Mouse (Mus musculus): Measurements from ENCODE around the gene Shd. TPM values are rescaled to one million over a fixed set of nuclear protein-coding genes. Genes with fewer than 3 reads are reported as not detected.
A peak's percentile ranks its signal among the peaks of the same experiment; 100 is the strongest.

Gene Shd
- total RNA-seq, 4 experiments from 2014 or later: 24.3 to 29.0 (median 26.8) TPM

DNA sequence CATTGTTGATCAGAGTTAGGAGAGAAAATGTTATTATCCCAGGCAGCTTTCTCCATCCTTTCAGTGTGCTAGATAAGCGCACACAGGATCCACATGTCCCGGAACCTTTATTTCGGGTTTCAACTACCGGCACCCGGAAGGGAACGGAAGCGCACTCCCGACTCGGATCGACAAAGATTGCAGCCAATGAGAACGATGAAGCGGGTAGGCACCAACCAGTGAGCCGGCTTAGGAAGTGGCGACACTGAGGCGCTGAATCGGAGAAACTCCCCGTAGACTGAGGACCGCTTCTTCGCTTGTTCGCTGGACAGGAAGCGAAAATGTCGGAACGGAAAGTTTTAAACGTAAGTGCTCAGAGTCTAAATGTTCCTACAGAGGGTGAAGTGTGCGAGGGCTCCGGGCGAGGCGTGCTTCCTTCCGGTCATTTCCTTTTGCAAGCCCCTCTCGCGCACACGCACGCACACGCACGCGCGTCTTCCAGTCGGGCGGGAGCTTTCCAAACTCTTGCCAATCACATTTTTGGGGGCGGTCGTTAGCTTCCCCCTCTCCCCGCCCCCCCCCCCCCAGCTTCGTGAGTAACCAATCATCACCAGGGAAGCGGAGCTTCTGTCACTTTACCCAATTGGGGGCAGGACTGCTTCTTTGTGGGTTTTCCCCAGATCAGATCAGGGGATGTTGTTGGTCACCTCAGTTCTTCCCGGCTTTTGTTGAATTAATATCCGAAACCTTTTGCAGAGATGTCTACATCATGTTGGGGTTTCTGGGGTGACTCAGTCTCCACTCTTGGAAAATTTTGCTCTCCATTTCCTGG lies 11.1 kb upstream of the Shd start, which contains the start of gene Yju2:
TSS of gene Yju2 (plus strand) at position 182 of the 811 bp plus-strand sequence.
- peak; percentile 94 to 96 for DNase-seq (ENCODE audit: low spot score in 2 of 2)

DNA sequence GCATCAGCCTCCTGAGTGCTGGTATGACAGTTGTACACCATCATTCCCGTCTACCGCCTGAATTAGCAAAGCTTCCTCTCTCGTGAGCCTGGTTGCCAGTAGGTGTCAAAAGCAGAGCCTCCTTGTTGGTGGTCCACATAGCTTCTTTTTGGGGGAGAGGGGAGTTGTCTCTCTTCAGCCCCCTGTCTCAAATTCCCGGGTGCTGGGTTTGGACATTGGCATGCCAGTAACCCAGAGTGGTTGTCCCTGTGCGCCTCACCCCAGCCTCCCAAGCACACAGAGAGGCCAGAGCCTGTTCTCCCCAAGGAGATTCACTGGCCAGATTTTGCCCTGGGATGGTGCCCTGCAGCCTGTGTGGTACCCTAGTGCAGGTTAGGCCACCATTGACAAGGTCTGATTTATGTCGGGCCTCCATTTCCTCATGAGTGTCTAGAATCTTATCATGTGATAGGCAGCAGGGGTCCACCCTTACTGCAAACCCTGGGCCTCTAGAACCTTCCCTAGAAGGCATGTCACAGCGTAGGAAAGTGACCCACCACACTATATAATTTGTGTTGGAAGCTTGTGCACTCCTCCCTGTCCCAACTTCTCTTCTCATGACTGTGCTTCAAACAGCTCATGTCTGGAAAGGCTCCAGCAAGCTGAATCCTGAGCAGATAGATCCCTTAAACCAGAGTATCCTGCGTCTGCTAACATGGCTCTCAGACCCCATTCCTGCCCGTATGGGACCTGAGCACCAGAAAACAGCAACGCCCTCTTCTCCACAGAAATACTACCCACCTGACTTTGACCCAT lies 10.1 kb upstream of the Shd start:
- peak in 1 of 2 experiments; percentile 25 for DNase-seq (ENCODE audit: low spot score in 2 of 2)

DNA sequence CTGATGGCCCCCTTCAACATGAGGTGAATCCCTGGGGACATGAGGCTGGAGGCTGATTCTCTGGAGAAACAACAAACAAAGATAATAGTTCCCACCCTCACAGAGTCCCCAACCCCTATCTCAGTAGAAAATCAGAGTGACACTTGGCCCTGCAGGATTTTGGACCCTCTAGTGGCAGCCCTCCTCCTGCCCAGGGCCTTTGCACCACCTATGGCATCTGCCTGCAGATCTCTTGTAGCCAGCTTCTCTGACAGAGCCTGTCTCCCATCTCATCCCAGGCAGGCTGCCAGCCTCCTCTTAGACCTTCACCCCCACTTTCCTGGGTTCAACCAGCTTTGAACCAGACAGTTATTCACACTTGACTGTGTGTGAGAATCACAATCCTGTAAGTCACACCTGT lies 9.5 kb upstream of the Shd start:
- DNase-seq (ENCODE audit: low spot score in 2 of 2): no peak

DNA sequence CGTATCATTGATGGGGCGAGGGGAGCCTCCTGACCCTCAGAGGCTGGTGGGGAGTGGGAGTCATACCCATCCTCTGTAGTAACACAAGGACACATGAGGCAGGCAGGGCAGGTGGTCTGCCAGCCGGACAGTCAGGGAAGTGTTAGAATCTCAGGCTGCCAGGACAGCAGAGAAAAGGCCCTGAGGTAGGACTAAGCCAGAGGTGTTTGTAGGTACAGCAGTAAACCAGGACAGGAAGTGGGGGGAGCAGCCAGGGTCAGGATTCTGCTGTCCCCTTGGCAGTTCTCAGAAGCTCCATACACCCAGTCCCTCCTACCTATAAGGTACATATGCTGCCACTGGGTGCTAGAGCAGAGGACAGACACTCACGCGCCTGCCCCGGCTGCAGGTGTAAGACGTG lies 8.6 kb upstream of the Shd start:
- peak in 1 of 2 experiments; percentile 17 for DNase-seq (ENCODE audit: low spot score in 2 of 2)

DNA sequence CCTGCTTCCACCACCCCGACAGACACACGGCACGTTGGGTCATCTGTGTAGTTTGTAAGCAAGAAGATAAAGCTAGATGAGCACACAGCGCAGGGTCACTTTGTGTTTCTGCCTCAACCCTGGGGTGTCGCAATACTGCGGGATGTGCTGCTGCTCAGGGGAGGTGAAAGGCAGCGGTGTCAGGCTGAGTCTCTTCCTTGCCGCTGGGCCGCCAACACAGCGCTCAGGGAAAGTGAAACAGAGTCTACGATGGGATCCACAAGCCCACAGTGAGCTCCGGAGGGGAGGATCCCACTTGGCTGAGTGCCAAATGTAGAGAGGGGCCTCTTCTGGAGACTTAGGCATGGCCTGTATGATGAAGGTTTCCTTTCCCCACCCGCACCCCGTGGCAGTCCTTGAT lies 7.1 kb upstream of the Shd start:
- no peak for DNase-seq (ENCODE audit: low spot score in 2 of 2)

DNA sequence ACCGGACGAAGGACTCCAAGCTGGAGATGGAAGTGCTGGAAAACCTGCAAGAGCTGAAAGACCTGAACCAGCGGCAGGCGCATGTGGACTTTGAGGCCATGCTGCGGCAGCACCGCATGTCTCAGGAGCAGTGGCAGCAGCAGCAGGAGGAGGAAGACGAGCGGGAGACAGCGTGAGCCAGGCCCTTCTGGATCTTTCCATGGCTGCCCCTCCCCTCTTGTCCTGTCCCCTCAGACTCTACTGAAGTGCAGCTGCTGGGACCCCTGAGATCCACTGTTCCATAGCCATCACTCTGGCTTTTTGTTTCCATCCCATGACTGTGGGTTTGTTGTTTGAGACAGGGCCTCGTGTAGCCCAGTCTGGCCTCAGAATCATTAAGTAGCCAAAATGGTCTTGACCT lies 5.8 kb upstream of the Shd start:
- DNase-seq (ENCODE audit: low spot score in 2 of 2): no peak

DNA sequence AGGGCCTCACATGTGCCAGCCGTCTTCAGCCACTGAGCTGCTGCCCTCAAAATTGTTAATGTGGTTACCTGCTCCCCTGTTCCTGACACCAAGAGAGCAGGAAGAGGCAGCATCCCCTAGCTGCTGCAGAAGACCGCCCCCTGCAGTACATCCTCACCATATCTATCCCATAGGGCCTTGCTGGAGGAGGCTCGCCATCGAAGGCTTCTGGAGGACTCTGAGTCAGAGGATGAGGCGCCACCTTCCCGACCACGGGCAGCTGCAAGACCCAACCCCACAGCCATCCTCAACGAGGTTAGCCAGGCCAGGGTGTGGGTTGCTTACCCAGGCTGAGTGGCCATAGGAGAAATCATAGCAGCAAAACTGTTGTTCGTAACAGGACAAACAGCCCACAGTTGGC lies 5.3 kb upstream of the Shd start:
- DNase-seq (ENCODE audit: low spot score in 2 of 2): no peak

DNA sequence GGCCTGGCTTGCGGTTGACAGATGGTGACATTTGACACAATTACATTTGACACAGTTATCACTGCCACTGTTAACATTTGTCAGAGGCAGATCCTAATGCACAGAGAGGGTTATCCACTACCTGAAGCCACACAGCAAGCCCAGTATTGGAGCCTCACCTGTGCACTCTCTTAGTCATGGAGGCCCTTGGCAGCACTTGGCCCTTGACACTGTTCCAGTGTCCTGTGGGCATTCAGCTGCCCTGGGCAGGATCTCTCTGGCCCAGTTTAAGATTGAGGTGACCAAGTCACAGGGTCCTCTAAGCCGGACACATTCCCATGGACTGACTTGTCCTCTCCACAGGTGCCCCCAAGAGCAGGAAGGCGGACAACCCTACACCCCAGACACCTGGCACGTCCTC lies 3.1 kb upstream of the Shd start:
- no peak for DNase-seq (ENCODE audit: low spot score in 2 of 2)

DNA sequence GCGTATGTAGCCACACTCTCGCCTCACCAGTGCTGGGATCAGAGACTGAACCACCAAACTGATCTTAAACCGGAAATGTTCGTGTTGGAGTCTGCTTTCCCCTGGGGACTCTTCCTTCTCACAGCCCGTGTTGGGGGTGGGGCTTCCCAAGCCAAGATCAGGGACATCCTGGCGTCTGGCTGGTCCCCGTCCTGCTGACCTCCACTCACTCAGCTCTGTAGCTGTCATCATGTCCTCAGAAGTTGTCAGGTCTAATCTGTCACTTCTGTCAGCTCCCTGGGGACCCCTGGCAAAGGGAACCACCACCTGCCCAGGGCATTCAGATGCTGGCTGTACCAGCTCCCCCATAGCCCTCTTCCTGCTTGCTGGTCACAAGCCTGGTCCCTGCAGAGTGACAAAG lies 2.1 kb upstream of the Shd start:
- DNase-seq (ENCODE audit: low spot score in 2 of 2): no peak

DNA sequence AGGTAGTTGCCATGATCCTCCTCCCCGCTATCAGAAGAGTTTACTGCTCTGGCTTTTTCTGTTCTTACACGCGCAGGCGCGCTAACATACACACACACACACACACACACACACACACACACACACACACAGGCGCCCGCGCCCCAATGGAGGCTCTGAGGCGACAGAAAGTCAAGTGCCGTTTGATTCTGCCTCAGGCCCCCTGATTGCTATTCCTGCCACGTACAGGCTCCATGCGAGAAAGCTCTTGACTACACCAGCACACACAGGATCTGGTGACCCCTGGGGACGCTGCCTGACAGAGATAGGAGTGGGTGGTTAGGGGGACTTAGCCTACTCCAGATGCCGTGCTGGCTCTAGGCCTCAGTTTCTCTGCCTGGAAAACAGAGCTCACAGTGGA lies 707 bp upstream of the Shd start:
- DNase-seq (ENCODE audit: low spot score in 2 of 2): no peak

DNA sequence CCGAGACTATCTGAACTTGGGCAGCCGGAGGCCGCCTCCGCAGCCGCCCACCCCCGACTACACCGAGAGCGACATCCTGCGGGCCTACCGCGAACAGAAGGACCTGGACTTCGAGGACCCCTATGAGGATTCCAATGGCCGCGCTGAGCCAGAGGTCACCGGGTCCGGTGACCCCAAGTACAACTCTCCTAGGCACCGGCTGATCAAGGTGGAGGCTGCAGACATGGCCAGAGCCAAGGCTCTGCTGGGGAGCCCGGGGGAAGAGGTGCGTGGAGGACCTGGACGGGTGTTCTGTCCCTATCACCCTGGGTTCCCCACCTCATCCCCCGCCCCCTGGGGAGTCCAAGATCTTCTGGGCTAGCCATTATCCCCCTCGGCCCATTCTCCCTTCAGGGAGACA lies 1.2 kb downstream of the Shd start:
- DNase-seq (ENCODE audit: low spot score in 2 of 2): no peak

DNA sequence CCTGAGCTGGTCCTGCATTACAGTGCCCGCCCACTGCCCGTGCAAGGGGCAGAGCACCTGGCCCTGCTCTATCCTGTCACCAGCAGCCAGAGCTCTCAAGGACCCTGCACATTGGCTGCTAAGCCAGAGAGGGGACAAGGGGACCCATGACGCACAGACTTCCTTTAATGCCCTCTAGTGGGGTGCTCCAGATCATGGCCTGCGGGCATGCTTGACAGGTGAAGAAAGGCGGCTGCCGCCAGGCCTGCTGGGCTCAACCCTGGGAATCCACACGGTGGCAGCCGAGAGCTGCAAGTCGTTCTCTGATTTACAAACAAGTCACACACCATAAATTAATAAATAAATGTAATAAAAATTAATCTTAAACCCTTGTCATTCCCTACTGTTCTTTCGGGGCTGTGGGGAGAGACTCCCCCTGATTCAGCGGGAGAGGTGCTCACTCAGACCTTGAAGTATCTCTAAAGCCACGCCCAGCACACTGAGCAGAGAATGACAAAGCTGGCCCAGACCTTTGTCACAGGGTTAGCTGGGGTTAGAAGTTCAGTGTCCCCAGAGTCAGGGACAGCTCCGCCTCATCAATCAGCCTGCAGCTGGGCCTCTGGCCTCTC lies 6.1 kb downstream of the Shd start:
- peak in 1 of 2 experiments; percentile 70 for DNase-seq (ENCODE audit: low spot score in 2 of 2)

DNA sequence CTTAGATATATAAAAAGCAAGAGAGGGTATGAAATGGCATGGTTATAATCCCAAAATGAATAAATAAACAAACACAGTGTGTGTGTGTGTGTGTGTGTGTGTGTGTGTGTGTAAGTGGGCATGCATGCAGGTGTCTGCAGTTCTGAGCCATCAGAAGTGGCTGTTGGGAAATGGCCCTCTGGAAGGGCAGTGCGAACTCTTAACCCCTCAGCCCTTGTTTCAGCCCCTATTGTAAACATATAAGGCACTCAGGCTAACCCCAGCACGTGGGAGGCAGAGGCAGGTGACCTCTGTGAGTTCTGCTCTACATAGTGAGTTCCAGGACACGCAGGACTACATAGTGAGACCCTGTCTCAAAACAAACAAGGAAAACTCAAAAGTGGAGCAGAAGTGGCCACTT lies 7.0 kb downstream of the Shd start:
- DNase-seq (ENCODE audit: low spot score in 2 of 2): no peak

DNA sequence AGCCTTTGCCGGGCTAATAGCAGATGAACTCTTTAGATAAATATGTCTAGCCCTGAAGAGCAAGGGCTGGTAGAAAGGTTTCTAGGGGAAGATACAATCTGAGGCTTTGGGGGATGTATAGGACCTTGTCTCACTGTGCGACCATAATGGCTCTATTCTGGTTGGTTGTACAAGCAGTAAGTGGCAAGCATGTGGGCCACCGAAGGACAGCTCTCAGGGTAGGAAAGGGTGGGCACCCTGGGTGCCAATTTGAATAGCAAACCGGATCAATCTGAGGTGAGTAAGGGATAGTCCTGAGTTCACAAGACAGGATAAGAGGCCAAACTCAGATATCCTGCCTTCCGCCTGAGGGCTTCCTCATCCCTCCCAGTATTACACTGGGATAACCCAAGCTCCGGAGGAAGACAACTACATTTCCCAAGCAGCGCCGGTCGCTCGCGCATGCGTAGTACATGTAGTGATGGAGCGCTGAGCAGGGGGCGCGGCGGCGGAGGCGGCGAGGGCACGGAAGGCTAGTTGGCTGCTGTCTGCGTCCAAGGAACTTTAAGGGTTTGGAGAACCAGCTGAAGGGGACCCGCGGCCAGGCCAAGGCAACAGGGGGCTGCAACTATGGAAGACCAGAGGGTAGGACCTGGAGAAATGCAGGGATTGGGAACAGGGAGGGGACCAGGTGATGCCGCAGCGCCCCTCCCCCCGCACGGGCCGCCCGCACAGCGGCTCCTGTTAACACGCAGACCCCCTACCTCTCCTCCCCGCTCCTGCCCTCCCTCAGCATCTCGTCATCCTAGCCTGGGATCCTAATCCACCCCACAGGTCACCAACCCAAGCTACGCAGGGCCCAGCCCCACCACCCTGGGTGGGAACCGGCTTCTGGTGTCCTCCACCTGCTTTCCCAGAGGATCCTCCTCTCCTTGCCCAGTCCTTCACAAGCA lies 16.0 kb downstream of the Shd start, which contains the start of gene Fsd1:
TSS of gene Fsd1 (plus strand) at position 480 of the 932 bp plus-strand sequence.
- peak; percentile 76 to 86 for DNase-seq (ENCODE audit: low spot score in 2 of 2)

DNA sequence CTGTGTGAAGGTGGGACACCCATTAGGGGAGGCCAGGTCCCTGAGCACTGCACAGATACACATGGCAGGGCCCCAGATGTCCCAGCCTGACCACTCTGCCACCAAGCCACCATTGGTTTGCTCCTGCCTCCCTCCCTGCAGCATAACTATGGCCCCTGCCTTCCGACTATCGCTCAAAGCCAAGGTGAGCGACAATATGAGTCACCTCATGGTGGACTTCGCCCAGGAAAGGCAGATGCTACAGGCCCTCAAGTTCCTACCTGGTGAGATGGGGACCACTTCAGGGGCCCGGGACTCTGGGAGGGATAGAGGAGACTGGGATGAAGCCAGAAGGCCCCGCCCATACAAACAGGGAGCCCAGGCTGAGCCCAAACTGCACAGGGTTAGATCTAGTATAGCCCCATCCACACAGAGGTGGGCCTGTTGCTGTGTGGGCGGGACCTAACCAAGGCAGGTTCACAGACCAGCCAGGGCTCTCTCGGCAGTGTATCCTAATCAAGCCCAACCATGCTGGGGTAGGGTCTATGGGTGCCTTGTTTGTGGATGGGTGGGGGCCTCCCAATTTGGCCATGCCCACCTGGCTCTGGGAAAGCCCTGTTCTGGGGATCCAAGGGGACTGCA lies 20.1 kb downstream of the Shd start:
- DNase-seq (ENCODE audit: low spot score in 2 of 2): no peak

DNA sequence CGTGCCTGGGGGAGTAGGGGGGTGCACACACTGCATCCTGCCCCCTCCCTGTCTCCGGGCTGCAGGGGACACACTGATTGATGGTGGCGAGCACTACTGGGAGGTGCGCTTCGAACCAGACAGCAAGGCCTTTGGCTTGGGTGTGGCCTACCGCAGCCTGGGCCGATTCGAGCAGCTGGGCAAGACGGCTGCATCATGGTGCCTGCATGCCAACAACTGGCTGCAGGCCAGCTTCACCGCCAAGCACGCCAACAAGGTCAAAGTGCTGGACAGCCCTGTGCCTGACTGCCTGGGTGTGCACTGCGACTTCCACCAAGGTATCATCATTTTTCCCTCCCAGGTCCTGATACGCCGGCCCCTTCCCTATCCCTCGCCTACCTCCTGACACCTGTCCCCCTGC lies 25.7 kb downstream of the Shd start:
- no peak for DNase-seq (ENCODE audit: low spot score in 2 of 2)

DNA sequence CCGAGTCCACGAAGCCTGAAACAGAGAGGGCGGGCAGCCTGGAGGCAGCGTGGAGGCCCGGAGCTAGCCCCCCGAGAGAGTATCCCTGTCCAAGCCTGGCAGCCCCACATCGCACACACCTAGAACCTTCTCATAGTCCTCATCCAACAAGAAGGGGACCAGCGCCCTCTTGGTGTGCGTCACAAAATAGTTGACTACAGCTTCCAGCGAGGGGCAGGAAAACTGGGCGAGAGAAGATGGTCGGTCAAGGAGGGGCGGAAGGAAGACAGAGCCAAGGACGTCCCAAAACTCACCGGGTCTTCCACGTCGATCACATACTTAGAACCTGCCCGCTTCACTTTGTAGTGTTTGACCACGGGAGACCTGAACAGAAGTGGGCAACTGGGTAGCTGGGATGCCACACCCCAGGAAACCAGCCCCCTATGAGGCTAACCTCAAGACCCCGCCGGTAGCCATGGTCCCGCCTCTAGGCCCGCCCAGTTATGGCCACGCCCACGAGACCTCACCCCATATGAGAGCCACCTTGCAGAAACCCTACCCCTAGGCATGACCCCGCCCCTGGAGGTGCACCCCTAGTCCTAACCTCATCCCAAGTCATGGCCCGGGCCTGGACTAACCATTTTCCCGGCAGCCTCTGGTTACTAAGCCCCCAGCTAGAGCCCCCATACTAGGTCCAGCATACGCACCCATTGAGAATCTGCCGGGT lies 29.7 kb downstream of the Shd start:
- no peak for DNase-seq (ENCODE audit: low spot score in 2 of 2)

DNA sequence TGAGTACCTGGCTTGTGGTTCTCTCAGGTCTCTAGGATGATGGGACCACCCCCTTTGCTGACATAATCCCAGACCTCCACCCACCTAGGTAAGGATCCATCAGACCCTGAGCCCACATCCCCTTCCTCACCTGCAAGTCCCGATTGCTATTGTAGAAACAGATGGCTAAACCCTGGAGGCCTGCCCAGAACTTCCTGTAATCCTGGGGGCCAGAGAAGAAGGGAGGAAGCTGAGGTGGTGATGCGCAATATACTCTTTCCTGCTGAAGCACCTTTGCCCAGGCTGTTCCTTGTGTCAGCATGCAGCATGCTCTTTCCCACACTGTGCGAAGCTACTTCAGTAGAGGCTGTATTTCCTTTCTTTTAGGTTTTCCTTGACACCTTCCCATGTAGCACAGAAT lies 32.7 kb downstream of the Shd start:
- DNase-seq (ENCODE audit: low spot score in 2 of 2): no peak

DNA sequence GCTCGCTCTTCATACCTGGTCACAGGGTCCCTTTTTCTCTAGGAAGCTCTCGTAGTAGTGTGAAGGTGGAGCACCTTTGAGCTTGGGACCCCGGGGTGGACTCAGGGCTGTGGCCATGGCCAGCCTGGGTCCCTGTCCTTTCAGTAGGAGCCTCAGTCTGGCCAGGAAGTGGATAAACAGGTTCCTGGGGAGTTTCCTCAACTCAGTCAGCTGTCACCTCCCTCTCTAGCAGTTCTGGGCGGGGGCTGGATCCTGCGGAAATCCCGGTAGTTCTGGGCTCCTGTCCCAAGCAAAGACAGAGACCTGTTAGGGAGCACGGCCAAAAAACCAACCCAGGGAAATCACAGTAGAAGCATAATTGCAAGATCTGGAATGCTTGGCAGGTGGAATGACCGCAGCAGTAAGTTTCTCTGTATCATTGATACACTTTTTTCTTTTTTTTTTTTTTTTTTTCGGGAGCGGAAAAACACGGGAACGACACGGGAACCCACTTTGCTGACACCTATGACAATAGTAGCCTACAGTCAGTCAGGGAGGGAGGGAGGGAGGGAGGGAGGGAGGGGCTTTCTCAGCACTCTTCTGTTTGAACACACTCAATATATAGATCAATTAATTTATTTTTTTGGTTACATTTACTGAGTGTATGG lies 35.3 kb downstream of the Shd start, which contains the start of the genes Stap2 and Mpnd:
TSS of gene Stap2 (minus strand) at position 170 of the 647 bp plus-strand sequence.
TSS of gene Mpnd (plus strand) at position 297 of the 647 bp plus-strand sequence.
- no peak for DNase-seq (ENCODE audit: low spot score in 2 of 2)
